Mouse (Mus musculus): ENCODE results near the gene March4. TPM values are rescaled to one million over a fixed set of nuclear protein-coding genes. Genes with fewer than 3 reads are reported as not detected.

The March4 gene
- total and polyA plus RNA-seq, 2 experiments = not detected

DNA sequence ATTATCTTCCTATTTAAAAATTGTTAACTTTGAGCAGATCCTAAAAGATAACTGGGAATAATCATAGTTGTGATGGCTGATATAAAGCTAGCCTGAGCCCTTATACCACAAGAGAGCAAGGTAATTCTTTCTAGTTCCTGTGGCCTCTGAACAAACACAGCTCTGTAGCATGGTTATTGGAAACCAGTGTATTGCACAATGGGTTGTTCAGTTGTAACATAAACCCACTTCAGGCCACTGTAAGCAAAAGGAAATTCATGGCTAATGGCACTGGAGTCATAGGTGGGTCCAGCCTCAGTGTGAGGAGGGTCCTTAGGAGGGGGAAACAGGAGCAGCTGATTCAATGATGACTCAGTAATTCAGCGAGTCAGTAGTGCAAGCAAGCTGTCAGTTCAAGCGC is 116.5 kb downstream of the March4 start:
- Histone ChIP-seq H3K36me3 (ENCODE audit: control insufficient read depth, insufficient read depth, low read length) (no peaks in the 10 kb centered on the region), H3K4me3 (ENCODE audit: insufficient read depth, low read depth, low read length) (no peak overlapping the region), H3K4me1 (ENCODE audit: control insufficient read depth, insufficient read depth, low read length) (no peaks in the 10 kb centered on the region), H3K79me2 (ENCODE audit: control insufficient read depth, insufficient read depth, low read length) (no peaks in the 10 kb centered on the region), H3K9ac (ENCODE audit: low read depth, low read length) (no peak overlapping the region), H3K27me3 (ENCODE audit: control insufficient read depth, insufficient read depth, low read length) (no peaks in the 10 kb centered on the region), H3K27ac (replicated peaks; ENCODE audit: insufficient read depth, low read depth, low read length) (no peak overlapping the region)
- TF ChIP-seq CTCF (IDR thresholded peaks at IDR 0.05; ENCODE audit: low read depth, low read length) (no peak), POLR2A (IDR thresholded peaks at IDR 0.05; ENCODE audit: extremely low read depth, insufficient read depth, low read length) (no peak)
- DNase-seq (ENCODE audit: extremely low read depth, low read depth, low spot score) = peak; percentile 12
- 81% methylated on average over 2 of the region's 2 CpGs for WGBS

DNA sequence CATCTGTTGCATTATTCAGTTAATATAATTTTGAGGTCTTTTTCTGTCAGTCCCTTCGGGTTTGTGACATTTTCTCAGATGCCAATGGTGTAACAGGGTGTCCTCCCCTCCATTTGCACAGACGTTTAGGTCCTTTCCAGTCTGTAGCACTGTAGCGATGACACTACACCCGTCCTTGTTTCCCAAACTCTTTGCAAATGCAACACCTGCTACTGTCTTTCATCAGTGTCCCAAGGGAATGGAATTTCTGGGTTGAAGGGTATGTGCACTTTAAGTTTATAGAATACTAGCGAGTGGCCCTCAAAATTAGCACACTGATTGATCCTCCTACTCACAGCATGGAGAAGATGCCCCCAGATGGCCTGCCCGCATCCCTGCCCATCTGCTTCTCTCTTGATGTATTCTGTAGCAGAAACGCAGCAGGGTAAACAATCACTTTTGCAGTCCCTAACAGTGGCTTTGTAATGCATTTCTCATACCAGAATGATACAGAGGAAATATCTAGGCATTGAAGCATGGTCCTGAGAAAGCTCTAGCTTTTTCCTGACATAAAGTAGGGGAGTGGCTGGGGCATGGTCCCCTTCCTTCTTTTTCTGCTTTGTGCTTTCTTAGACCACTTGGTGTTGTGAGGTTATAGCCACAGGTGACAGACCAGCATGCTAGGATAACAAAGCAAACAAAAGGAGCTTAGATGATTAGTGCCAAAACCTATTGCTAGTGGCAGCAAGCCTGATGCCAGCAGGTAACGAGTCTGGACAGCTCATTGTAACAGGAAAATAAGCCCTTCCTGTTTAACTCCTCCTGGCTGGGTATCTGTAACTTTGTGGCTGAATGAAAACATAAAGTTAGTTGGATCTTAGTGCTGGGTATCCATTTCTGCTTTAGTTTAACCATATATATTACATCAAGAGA is 117.7 kb downstream of the March4 start:
- H3K4me1 ChIP-seq (ENCODE audit: control insufficient read depth, insufficient read depth, low read length) = no peaks in the 10 kb centered on the region
- no peaks in the 10 kb centered on the region for H3K36me3 ChIP-seq (ENCODE audit: control insufficient read depth, insufficient read depth, low read length)
- H3K27ac ChIP-seq (replicated peaks; ENCODE audit: insufficient read depth, low read depth, low read length) = no peak overlapping the region
- no peak for DNase-seq (ENCODE audit: extremely low read depth, low read depth, low spot score)
- no peak overlapping the region for H3K4me3 ChIP-seq (ENCODE audit: insufficient read depth, low read depth, low read length)
- no peaks in the 10 kb centered on the region for H3K79me2 ChIP-seq (ENCODE audit: control insufficient read depth, insufficient read depth, low read length)
- 76% methylated on average over 8 of the region's 8 CpGs for WGBS
- TF ChIP-seq POLR2A (IDR thresholded peaks at IDR 0.05; ENCODE audit: extremely low read depth, insufficient read depth, low read length) = no peak
- TF ChIP-seq CTCF (IDR thresholded peaks at IDR 0.05; ENCODE audit: low read depth, low read length) = no peak
- no peak overlapping the region for H3K9ac ChIP-seq (ENCODE audit: low read depth, low read length)
- no peaks in the 10 kb centered on the region for H3K27me3 ChIP-seq (ENCODE audit: control insufficient read depth, insufficient read depth, low read length)

DNA sequence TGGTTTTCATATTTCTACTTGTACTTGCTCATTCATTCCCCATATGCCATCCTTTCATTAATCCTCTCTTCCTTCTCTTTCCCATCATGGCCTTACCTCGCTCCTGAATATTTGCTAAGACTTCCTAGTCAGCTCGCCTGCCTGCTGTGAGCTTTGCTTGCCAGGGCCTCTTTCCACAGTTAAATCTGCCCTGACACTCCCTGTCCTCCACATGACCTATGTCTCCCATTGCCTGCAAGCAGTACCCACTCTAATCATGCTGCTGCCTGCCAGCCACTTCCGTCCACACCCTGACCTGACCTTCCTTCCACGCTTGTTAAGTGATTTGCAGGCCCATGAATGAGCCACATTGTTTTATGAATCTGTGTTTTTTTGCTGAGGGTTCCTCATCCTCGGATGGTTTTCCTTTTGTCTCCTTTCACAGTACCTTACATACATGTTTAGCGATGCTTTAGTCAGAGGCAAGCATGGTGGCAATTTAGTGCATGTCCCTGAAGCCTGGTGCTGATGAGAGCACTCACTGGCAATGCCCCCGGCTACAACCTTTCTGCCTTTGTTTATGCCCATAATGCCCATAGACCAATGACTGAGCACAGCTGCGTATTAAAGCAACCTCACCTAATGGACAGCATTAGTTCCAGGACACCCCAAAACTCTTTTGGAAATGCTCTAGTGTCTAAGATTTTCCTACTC is 122.0 kb downstream of the March4 start:
- Histone ChIP-seq H3K4me1 (ENCODE audit: control insufficient read depth, insufficient read depth, low read length) (peaks cover 3% of the 10 kb centered on the region), H3K4me3 (ENCODE audit: insufficient read depth, low read depth, low read length) (no peak overlapping the region), H3K9ac (ENCODE audit: low read depth, low read length) (no peak overlapping the region), H3K27ac (replicated peaks; ENCODE audit: insufficient read depth, low read depth, low read length) (no peak overlapping the region), H3K36me3 (ENCODE audit: control insufficient read depth, insufficient read depth, low read length) (no peaks in the 10 kb centered on the region), H3K79me2 (ENCODE audit: control insufficient read depth, insufficient read depth, low read length) (no peaks in the 10 kb centered on the region), H3K27me3 (ENCODE audit: control insufficient read depth, insufficient read depth, low read length) (no peaks in the 10 kb centered on the region)
- no peak for DNase-seq (ENCODE audit: extremely low read depth, low read depth, low spot score)
- TF ChIP-seq CTCF (IDR thresholded peaks at IDR 0.05; ENCODE audit: low read depth, low read length) = no peak
- TF ChIP-seq POLR2A (IDR thresholded peaks at IDR 0.05; ENCODE audit: extremely low read depth, insufficient read depth, low read length) = no peak
- 78% methylated on average over 8 of the region's 8 CpGs for WGBS

GRCm38 (mm10) chr1:72414133-72414532 is 122.6 kb downstream of the March4 start:
- H3K27ac ChIP-seq (replicated peaks; ENCODE audit: insufficient read depth, low read depth, low read length) = no peak overlapping the region
- TF ChIP-seq POLR2A (IDR thresholded peaks at IDR 0.05; ENCODE audit: extremely low read depth, insufficient read depth, low read length) = no peak
- no peak for TF ChIP-seq CTCF (IDR thresholded peaks at IDR 0.05; ENCODE audit: low read depth, low read length)
- peaks cover 3% of the 10 kb centered on the region for H3K4me1 ChIP-seq (ENCODE audit: control insufficient read depth, insufficient read depth, low read length)
- no peak for DNase-seq (ENCODE audit: extremely low read depth, low read depth, low spot score)
- H3K4me3 ChIP-seq (ENCODE audit: insufficient read depth, low read depth, low read length) = no peak overlapping the region
- H3K36me3 ChIP-seq (ENCODE audit: control insufficient read depth, insufficient read depth, low read length) = no peaks in the 10 kb centered on the region
- no peaks in the 10 kb centered on the region for H3K27me3 ChIP-seq (ENCODE audit: control insufficient read depth, insufficient read depth, low read length)
- H3K9ac ChIP-seq (ENCODE audit: low read depth, low read length) = no peak overlapping the region
- no peaks in the 10 kb centered on the region for H3K79me2 ChIP-seq (ENCODE audit: control insufficient read depth, insufficient read depth, low read length)
- WGBS = 89% methylated on average over 8 of the region's 8 CpGs

DNA sequence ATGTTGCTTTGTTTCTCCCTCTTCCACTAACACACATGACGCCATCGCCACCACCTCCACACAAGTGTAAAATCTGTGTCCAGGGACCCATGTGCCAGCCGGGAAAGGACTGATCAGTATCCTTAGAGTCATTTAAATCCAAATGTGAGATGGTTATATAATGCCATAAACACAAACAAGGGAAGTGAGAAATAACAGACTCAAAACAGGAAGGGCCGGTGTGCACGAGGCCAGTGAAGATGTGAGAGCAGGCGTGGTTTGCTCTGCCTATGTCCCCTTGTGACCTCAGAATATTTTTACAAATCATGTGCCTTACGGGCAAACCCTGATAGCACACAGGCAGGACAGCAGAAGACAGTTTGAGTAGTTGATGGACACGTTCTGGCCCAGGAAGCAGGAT is 123.5 kb downstream of the March4 start:
- H3K79me2 ChIP-seq (ENCODE audit: control insufficient read depth, insufficient read depth, low read length) = no peaks in the 10 kb centered on the region
- 45% methylated on average over 8 of the region's 8 CpGs for WGBS
- no peak for DNase-seq (ENCODE audit: extremely low read depth, low read depth, low spot score)
- H3K36me3 ChIP-seq (ENCODE audit: control insufficient read depth, insufficient read depth, low read length) = no peaks in the 10 kb centered on the region
- no peak overlapping the region for H3K27ac ChIP-seq (replicated peaks; ENCODE audit: insufficient read depth, low read depth, low read length)
- TF ChIP-seq POLR2A (IDR thresholded peaks at IDR 0.05; ENCODE audit: extremely low read depth, insufficient read depth, low read length) = no peak
- TF ChIP-seq CTCF (IDR thresholded peaks at IDR 0.05; ENCODE audit: low read depth, low read length) = no peak
- H3K27me3 ChIP-seq (ENCODE audit: control insufficient read depth, insufficient read depth, low read length) = no peaks in the 10 kb centered on the region
- no peak overlapping the region for H3K4me3 ChIP-seq (ENCODE audit: insufficient read depth, low read depth, low read length)
- no peak overlapping the region for H3K9ac ChIP-seq (ENCODE audit: low read depth, low read length)
- peaks cover 3% of the 10 kb centered on the region for H3K4me1 ChIP-seq (ENCODE audit: control insufficient read depth, insufficient read depth, low read length)
